Mouse (Mus musculus) liver, embryonic 14.5 days (tissue): ENCODE results near the gene Apbb2. TPM values are rescaled to one million over a fixed set of nuclear protein-coding genes. Genes with fewer than 3 reads are reported as not detected.

ENCODE experiments used
- ATAC-seq: fragments of 200-750 bp; cut with Nextera tagmentation; 2 replicates; pipeline ENCODE4 v1.8.0; 2017; ENCODE audit warnings: moderate number of reproducible peaks, mild to moderate bottlenecking, moderate library complexity; ENCODE audit not compliant: insufficient read depth
- DNase-seq, 3 experiments: peaks; one replicate each; pipeline ENCODE4 v3.0.0-alpha.2; 2012 to 2013; ENCODE audit warnings: low read depth in 3 of 3, low spot score in 3 of 3
- H3K27ac ChIP-seq: fragments of 300-500 bp; sonication (generic); 2 replicates; pipeline ENCODE4 v1.5.1; 2014; ENCODE audit warnings: moderate library complexity, mild to moderate bottlenecking, control low read depth, inconsistent platforms
- H3K27me3 ChIP-seq: fragments of 300-500 bp; sonication (generic); 2 replicates; pipeline ENCODE4 v1.6.1; 2014; ENCODE audit warnings: mild to moderate bottlenecking, low read length, moderate library complexity; ENCODE audit not compliant: control insufficient read depth, insufficient read depth
- H3K36me3 ChIP-seq: fragments of 300-500 bp; sonication (generic); replicated peaks from 2 replicates; pipeline ENCODE4 v1.6.1; 2014; ENCODE audit warnings: low read depth; ENCODE audit not compliant: control insufficient read depth, insufficient read depth
- H3K4me1 ChIP-seq, 2 experiments: fragments of 200-500 bp in 1 of 2; fragments of 300-500 bp in 1 of 2; sonication (generic) in 1 of 2; replicated peaks; 2 replicates each; pipeline ENCODE4 v1.6.1; 2012 to 2014; ENCODE audit warnings: antibody characterized with exemption in 1 of 2, inconsistent platforms in 1 of 2, low read length in 1 of 2; ENCODE audit not compliant: control insufficient read depth in 2 of 2, insufficient read depth in 2 of 2
- H3K4me2 ChIP-seq: fragments of 300-500 bp; sonication (generic); 2 replicates; pipeline ENCODE4 v1.6.1; 2014; ENCODE audit warnings: low read depth, mild to moderate bottlenecking, control low read depth, moderate library complexity
- H3K4me3 ChIP-seq, 2 experiments: fragments of 200-500 bp in 1 of 2; fragments of 300-500 bp in 1 of 2; sonication (generic) in 1 of 2; 2 replicates each; pipeline ENCODE4 v1.5.1; 2012 to 2014; ENCODE audit warnings: low read depth in 2 of 2, low read length in 2 of 2, mild to moderate bottlenecking in 2 of 2, control low read depth in 1 of 2, inconsistent platforms in 1 of 2, moderate library complexity in 1 of 2; ENCODE audit not compliant: insufficient read depth in 1 of 2
- H3K9ac ChIP-seq: fragments of 300-500 bp; sonication (generic); replicated peaks from 2 replicates; pipeline ENCODE4 v1.6.1; 2014; ENCODE audit warnings: mild to moderate bottlenecking, control low read depth, moderate library complexity
- H3K9me3 ChIP-seq: fragments of 300-500 bp; sonication (generic); 2 replicates; pipeline ENCODE4 v1.6.1; 2016; ENCODE audit warnings: low read length, mixed read lengths; ENCODE audit not compliant: control insufficient read depth
- CTCF ChIP-seq: IDR thresholded peaks from 2 replicates; pipeline ENCODE4 v1.5.1; 2016; ENCODE audit warnings: antibody characterized with exemption, low read depth, control low read depth
- EP300 ChIP-seq: IDR thresholded peaks from 2 replicates; pipeline ENCODE4 v1.6.1; 2016; ENCODE audit warnings: antibody characterized with exemption, low read depth
- WGBS: fragments of 180-500 bp; shearing (Covaris S2); extraction: QIAGEN DNeasy Blood & Tissue Kit; methylation state at CpG from one replicate; pipeline ENCODE4 v1.1.7; 2014; ENCODE audit not compliant: insufficient replicate concordance; 5-methylcytosine and 5-hydroxymethylcytosine counted together
- polyA plus RNA-seq, 2 experiments: library from polyadenylated mRNA; depleted of rRNA in 1 of 2; stranded (reverse) in 1 of 2; unstranded in 1 of 2; fragments of >200 nt; fragmentation: Nextera tagmentation in 1 of 2; extraction: Ambion mirVana in 1 of 2; gene quantifications; 2 replicates each; pipeline versions ENCODE4 v1.2.1 to v1.2.3; 2012 to 2014

The Apbb2 gene
- polyA plus RNA-seq, 2 experiments, result 0.92 to 2.8 TPM

DNA sequence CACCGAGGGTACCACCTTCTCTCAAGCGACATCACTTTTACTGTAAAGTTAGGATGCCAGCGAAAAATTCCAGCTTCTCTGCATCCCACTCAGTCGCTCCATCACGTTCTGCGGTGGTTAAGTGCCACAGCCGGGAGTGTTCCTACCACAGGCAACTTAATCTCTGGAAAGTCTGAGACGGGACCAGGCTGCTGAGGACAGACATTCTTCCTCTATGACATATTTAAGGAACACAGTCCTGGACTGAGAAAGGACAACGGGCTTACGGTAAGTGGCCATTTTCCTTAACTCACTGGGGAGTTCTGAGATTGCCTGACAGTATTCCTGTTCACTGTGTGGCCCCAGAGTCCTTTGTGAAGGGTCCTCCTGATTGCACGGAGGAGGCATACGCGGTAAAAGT, 318.0 kb downstream of the Apbb2 start:
- no peak for TF ChIP-seq EP300
- no peak for TF ChIP-seq CTCF
- H3K27me3 ChIP-seq, result no peaks in the 10 kb centered on the region

DNA sequence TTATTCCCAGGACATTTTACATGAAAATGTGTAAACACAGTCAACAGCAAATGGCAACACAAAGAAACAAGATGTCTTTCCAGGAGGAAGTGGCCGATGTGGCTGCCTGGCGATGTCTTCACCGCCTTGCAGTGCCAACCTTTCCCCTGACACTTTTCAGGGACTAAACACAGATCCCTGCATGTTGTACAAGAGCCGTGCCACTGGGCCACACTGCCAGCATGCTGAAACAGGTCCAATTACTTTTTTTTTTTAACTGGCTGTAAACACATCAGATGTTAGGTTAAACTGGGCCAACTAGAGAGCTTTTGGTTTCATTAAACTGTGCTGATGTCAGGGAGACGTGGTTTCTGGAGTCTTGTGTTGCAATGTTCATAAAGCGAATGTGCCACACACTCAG, 319.7 kb downstream of the Apbb2 start:
- Histone ChIP-seq H3K4me1 (no peaks in the 10 kb centered on the region), H3K27me3 (no peaks in the 10 kb centered on the region), H3K9ac (no peak overlapping the region), H3K4me3 (no peak overlapping the region), H3K27ac (no peak overlapping the region), H3K4me2 (no peak overlapping the region), H3K9me3 (no peaks in the 10 kb centered on the region), H3K36me3 (no peaks in the 10 kb centered on the region)
- ATAC-seq (no peak), DNase-seq (no peak)
- TF ChIP-seq CTCF (no peak), EP300 (no peak)
- WGBS, result 73% methylated on average over 6 of the region's 6 CpGs

More for the DNA sequence above, 318.0 kb downstream of the Apbb2 start:
- Histone ChIP-seq H3K27ac (no peak overlapping the region), H3K4me3 (no peak overlapping the region), H3K36me3 (no peaks in the 10 kb centered on the region), H3K9ac (no peak overlapping the region), H3K4me2 (no peak overlapping the region), H3K4me1 (no peaks in the 10 kb centered on the region), H3K9me3 (no peaks in the 10 kb centered on the region)
- WGBS, result 78% methylated on average over 13 of the region's 13 CpGs
- DNase-seq, result no peak
- ATAC-seq, result no peak

DNA sequence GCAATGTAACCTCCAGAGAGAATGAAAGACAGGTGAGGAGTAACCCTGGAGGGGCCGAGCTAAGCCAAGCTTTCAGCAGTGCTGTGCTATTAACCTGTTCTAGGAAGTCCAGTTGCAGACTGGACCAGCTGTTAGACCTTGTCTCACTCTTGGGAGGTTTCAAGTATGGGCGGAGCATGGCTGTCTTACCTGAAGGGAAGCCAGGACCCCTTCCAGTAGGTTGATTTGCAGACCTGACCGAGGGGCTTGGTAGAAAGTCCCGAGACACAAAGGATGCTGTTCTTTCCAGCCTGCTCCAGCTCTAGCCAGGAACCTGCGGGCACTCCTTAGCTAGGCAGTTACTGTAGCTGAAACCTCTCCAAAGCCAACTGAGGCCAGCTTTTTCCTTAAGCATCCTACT, 322.5 kb downstream of the Apbb2 start:
- Histone ChIP-seq H3K9me3 (no peaks in the 10 kb centered on the region), H3K4me2 (no peak overlapping the region), H3K27me3 (no peaks in the 10 kb centered on the region), H3K9ac (no peak overlapping the region), H3K4me1 (no peaks in the 10 kb centered on the region), H3K36me3 (no peaks in the 10 kb centered on the region), H3K4me3 (no peak overlapping the region), H3K27ac (no peak overlapping the region)
- ATAC-seq (no peak), DNase-seq (no peak)
- TF ChIP-seq CTCF (no peak), EP300 (no peak)
- WGBS, result 70% methylated on average over 5 of the region's 5 CpGs

DNA sequence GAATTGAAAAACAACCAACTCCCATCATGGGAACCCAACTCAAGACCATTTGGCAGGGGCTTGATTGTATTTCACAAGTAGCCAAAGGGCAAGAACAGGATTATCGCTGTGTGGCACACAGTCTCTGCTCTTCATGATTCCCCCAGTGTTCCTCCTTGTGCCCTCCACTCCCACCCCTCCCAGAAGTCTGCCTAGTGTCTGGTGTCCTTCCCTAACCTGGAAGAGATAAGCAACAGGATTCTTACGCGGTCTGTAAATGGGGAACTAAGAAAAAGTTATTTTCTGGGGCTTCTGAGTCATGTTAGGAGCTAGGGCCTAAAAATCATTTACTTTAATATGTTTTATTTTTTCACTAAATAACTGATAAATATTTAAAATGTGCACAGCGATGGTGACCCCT, 323.6 kb downstream of the Apbb2 start:
- ATAC-seq, result no peak
- Histone ChIP-seq H3K27ac (no peak overlapping the region), H3K4me3 (no peak overlapping the region), H3K4me1 (no peaks in the 10 kb centered on the region), H3K9me3 (no peaks in the 10 kb centered on the region), H3K9ac (no peak overlapping the region), H3K36me3 (no peaks in the 10 kb centered on the region), H3K4me2 (no peak overlapping the region), H3K27me3 (no peaks in the 10 kb centered on the region)
- TF ChIP-seq EP300 (no peak), CTCF (no peak)
- 57% methylated on average over 4 of the region's 4 CpGs for WGBS
- no peak for DNase-seq

DNA sequence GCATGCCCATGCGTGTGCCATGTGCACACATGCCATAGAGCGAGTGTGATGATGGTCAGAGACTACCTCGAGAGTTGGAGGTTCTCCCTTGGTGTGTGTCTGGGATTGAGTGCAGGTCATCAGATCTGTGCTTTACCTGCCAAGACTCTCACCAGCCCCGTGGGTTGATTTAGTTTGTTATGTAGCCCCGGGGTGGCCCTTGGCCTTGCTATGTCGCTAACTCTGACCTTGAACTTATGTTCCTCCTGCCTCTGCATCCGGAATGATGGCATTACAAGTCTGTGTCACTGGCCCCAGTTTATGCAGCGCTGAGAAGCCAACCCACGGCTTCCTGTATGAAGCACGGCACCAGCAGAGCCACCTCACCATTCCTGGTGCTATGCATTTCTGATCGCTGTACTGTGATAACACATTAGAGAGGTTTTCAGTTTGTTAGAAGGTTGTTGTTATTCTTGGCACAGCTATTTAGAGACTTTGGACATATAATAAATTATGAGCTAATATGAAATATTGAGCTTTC, 324.4 kb downstream of the Apbb2 start:
- WGBS, result 43% methylated on average over 11 of the region's 11 CpGs
- TF ChIP-seq EP300, result no peak
- no peak for ATAC-seq

More for the DNA sequence above, 324.4 kb downstream of the Apbb2 start:
- Histone ChIP-seq H3K9ac (no peak overlapping the region), H3K27ac (no peak overlapping the region), H3K36me3 (no peaks in the 10 kb centered on the region), H3K4me1 (no peaks in the 10 kb centered on the region), H3K4me2 (no peak overlapping the region), H3K4me3 (no peak overlapping the region), H3K9me3 (no peaks in the 10 kb centered on the region), H3K27me3 (no peaks in the 10 kb centered on the region)
- no peak for DNase-seq
